Mouse (Mus musculus): ENCODE measurements around the gene Lama1.

The Lama1 gene

DNA sequence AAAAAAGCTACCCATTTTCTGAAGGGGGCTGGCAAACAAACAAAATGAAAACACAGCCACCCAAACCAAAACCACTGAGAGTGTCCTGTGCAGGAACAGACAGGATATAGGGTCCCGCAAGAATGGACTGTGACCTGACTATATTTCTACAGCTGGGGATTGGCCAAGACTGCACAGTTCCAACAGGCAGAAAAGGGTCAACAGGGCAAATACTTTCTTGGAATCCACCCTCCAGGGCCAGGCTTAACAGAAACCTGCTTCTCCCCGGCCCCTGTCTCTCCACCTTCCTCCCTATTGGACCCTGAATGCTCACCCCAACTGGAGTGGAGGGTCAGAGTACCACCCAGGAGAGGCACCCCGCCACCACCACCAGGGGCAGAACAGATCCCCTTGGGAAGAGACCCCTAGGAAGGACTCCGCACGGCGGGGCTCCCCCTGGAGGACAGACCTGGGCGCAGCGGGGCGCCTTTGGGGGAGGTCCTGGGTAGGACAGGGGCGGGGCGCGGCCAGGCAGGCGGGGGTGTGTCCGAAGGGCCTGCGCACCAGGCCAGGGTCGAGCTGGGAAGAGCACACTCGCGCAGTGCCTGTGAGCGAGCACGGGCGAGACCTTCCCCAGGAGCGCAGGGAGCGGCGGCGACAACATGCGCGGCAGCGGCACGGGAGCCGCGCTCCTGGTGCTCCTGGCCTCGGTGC lies at the start of gene Lama1:
Gene Lama1, plus strand, starts transcription at position 566 of the 693 bp plus-strand sequence.
- DNase-seq: peak; percentile 89 to 90

DNA sequence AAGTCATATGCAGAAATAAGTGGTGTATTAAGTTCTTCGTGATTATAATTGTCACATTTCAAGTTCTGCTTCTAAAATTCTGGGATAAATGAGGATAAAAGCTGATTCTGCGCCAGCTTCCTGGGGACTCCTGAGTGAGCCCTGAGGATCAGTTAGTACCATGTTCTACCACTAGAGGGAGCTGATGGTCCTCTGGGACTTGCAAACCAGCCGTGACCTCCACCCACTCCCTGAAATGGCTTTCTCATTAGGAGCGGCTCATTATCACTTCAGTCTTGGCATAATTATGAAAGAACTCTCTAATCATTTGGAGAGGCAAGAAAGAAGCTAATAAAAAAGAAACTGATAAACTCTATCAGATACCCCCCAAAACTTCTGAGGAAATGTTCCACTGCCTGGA lies 45.6 kb upstream of the Lama1 start:
- DNase-seq: peak in 1 of 2 experiments; percentile 68

DNA sequence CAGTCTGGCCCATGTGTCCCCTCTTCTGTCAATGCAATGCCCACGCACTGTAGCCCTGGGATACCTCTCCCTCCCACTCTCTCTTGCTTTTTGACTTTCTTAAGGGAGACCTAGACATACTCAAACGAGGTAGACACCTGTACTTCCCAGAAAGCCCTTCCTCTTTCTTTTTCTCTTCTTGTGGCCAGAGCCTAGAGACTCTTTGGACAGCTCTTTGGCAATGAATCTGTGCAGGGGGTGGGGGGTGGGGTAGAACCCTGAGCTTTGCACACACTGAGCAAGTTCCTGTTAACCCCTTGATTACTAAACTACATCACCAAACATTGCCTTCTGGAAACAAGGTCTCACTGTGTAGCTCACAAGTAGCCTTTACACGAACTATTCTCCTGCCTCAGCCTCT lies 32.8 kb upstream of the Lama1 start:
- DNase-seq: no peak

DNA sequence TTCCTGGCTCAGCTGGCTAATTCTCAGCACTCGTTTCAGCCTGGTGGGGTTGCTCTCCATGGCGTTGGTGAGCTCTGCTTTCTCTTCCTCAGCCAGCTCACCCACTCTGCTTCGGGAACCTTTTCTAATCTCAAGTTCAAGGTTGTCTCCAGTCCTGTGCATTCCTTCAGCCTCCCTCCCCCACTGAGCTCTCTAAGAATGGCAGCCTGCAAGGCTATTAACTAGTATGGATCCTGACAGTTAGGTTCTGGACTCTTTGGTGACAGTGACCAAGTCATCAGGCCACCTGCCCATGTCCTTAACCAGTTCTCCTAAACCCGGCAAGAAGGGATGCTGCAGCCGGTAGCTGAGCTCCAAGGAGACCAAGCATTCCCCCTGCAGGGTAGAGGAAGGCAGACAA lies 30.1 kb upstream of the Lama1 start:
- DNase-seq: no peak

DNA sequence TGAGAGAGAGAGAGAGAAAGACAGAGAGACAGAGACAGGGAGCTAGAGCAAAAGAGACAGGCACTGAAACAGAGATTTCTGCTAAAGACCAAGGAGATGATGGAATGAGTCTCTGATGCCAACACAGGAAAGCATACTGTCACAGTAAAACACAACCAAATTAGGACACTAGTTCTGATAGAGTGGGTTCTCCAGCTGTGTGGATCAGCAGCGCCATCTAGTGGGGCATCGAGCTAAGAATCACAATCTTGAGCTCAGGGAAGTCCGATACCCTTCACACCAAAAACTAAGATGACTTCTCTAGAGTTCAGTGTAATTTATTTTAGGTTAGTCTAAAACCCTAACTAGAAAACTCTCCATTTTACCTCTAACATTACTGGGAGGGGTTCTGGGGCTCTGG lies 29.1 kb upstream of the Lama1 start:
- peak; percentile 47 to 63 for DNase-seq

DNA sequence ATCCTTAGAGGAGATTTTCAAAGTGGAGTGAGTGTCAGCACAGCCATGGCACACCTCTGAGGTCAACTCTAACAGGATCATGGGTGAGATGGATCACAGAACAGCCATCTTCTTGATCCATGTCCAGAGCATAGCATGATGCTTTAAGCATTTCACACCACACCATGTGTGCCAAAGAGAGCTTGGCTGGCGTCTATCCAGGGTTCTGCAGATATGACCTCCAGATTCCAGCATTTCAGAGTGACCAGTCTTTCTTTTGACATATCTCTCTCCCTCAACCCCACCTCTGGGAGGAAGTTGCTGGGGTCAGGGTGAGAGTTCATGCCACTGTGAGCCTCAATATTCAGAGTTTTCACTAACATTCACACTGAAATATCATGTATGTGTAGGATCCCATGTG lies 18.5 kb upstream of the Lama1 start:
- no peak for DNase-seq

DNA sequence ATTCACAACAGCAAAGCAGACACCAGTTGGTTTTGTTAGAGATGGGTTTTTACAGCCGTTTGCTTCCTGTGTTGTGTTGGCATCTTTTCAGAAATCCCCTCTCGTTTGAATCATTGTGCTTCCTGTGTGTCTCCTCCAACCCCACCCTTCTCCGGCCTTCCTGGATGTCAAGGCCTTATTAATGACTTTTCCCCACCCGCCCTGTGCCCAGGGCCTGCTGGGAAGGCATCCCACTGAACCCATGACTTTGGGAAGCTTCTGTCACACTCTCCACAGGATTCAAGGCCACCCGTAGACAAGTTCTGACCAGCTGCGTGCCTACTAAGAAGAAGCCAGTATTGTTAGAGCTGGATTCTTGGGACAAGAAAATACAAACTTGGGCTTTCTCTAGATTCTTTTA lies 16.0 kb upstream of the Lama1 start:
- peak; percentile 18 to 40 for DNase-seq

DNA sequence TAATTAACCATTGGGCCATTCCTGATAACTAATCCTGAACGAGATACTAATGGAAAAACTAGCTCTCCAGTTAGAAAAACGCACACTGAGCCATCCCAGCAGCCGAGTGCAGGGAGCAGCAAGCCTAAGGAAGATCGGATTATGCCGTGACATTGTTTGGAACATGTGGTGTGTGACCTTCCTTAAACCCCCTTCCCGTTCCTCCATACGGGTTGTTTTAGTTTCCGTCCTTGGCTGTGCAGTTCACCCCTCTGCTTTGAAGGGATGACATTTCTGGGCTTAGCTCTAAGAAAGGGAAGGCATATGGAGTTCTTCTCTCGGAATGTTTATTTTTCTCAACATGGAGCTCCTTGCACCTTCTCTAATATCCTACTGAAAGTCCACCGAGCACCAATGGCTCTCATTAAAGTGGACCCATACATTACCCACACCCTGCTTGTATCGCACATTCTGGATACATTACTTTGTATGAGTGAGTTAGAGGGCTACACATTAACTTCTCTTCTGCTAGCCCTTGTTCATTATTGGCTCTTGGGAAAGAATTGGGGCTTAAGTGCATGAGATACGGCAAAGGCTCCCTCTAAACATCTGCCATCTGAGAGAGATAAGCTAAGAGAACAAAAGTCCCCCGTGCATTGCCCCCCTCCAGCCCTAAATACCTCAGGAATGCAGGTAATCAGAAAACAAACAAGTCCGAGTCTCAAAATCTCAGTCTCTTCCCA lies 11.9 kb upstream of the Lama1 start:
- no peak for DNase-seq

DNA sequence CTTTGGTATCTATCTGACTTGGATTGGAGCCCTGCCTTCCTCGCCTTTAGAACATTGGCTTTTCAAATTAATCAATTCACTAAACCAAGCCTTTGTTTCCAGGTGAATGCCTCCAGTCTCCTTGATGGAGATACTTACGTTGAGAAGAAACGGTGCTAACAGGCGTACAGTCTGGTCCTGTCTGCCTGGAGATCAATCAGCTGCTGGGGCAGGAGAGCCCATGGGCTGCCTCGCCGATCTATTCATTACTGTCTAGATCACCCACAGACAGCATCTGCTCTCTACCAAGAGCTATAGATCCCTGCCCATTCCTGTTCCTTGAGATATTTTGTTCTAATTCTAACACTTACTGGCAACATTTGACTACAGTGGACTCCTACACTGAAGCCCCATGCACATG lies 9.6 kb upstream of the Lama1 start:
- DNase-seq: no peak

DNA sequence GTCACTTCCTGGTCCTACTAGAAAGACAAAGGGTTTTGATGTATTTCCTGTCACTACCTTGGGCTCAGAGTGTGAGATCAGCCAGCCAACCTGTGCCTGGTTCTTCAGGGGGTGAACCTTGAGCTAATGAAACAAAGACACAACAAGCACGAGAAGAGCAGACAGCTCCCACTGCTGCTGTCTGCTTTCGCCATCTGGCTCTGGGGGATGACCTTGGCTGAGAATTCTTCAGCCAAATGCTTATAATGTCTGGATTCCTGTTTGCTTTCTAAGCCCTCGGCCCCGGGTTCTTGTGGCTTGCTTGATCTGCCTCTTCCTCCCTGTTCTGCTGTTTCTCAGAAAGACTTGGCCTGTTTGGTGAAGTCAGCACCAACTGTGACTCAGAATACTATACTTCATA lies 6.4 kb upstream of the Lama1 start:
- no peak for DNase-seq

DNA sequence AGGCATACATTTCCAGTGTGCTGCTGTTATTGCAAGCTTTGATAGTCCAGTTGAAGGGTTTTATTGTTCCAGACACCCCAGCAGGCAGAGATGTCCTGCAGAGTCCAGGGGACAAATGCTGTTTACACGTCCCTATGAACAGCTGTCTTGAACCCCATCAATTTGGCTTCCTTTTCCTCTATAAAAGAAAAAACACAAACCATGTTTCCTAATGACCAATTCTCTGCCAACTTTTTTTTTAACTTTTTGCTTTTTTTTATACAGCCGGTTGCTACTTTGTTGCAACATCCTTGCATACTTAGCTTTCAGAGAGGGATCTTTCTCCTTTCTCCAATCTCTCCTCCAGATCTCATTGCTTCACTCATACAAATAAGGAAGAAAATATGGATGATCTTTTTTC lies 4.4 kb upstream of the Lama1 start:
- no peak for DNase-seq

DNA sequence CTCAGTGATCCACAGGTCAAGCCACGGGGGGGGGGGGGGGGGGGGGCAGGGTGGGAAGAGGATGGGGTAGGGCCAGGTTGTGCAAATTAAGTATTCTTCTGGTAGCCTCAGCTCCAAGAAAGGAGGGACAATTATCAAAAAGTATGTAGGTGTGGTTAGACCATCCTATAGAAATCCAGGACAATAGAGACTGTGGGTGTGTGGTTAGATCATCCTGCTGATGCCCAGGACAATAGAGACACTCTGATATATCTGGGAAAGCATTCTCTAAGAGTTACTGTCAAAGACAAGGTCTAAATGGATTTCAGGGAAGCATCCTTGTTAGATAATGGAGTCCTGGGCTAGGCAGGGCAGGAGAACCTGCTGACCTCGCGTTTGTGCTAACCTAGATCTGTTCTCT lies 3.2 kb upstream of the Lama1 start:
- no peak for DNase-seq

DNA sequence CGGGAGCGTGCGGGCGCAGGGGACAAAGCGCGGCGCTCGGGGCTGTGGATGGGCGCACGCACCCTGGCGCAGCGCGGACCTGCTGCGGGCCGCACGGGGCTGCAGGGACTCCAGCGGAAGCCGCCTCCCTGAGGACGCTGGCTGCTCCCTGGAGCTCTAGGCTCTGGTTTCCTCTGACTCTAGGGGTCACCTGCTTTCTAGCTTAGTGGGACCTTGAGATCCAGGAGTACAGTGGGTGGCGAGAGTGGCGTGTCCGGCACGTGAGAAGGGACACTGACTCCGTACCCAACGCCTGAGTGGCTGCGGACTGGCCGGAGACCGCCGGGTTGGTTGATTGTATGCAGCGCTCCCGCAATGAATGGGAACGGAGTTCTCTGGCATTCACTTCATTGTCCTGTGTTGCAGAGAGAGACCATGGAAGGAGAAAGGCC lies 417 bp downstream of the Lama1 start:
- peak in 1 of 2 experiments; percentile 23 for DNase-seq

DNA sequence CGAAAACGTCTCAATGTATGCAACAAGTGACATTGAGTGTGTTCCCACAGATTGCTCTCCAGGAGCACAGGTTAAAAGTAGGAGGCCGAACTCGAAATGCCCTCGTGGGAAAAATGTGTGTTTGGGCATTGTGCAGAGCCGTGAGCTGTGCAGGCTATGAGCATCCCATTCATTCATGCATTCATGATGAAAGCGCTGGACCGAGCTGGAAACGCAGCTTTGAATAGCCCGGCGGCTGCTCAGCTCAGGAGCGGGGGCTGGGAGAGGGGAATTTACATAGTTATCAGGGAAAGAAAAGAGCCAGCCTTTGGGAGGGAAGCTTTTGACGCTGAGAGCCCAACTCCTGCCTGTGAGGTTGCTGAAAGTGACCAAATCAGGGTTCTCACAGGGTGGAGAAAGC lies 1.2 kb downstream of the Lama1 start:
- no peak for DNase-seq

DNA sequence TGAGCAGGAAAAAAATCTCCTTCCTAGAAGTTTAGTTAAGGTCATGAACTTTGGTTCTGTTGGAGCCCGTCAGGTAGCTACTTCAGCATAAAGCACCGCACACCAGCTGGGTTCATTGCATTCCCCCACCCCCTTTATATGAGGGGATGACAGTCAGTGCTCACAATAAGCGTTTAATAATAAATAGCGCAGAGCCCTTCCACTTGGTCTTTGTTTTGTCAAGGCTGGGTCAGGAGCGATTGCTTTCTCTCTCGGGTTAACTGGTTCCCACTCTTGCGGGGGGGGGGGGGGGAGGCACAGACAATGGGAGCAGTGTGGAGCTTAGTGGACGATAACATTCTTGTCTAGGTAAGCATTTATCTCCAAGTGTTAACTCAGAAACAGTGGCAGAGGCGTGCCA lies 4.7 kb downstream of the Lama1 start:
- DNase-seq: no peak

DNA sequence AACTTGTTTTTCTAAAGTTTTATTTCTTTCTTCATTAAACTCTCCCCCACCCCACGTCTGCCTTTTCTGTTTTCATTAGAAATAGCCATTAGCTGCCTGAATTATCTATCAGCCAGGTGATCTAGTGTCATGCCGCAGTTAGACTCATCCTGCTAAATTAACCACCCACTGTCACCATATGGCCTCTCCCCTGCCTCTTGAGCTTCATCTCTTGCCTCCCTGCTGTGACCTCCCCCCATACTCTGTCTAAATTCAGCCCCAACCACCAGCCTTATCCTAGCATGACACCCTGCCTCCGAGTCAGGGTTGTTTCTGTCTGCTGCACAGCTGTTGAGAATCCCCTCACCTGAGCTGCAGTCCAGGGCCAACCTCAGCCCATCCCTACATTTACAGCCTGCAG lies 5.9 kb downstream of the Lama1 start:
- DNase-seq: no peak

DNA sequence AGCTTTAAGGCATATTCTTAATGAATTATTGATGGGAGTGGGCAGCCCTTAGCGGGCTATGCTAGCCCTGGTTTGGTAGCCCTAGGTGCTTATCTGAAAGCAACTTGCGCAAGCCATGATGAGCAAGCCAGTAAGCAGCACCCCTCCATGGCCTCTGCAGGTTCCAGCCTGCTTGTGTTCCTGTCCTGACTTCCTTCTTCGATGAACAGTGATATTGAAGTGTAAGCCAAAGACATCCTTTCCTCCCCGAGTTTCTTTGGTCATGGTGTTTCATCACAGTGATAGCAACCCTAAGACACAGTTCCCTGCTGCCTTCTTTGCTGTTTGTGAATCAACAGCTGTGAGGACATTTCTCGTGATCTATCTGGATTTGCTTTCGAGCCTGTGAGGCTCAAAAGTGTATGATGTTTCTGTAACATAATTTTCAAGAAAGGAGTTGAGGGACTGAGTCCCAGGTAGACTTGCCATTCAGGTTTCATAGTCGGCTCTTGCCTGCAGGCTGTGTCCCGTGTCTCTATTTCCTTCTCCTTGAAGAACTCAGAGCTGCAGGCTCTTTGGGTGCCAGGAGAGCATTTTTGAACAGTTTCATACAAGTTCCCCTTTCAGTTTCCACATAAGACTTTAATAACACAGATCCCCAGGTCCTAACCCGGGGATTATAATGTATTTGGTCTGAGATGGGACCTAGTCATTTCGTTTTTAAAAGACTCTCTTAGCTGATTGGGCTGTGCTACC lies 8.1 kb downstream of the Lama1 start:
- DNase-seq: no peak

DNA sequence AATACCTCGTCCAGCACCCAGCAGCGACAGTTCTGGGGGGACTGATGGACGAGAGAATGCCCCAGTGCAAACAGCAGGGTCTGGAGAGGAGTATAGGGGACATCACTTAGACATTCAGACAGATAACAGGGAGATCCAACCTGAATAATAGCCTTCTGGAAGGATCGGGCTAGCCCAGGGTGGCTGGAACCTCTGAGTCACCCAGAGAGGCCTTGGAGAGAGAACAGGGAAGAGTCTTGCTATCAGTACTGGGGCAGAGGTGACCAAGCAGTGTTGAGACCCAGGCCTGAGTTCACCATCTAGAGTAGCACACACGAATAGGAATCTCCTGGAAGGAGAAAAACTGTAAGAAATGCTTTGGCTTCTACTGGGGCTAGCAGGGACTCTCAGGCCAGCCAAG lies 9.3 kb downstream of the Lama1 start:
- DNase-seq: no peak

DNA sequence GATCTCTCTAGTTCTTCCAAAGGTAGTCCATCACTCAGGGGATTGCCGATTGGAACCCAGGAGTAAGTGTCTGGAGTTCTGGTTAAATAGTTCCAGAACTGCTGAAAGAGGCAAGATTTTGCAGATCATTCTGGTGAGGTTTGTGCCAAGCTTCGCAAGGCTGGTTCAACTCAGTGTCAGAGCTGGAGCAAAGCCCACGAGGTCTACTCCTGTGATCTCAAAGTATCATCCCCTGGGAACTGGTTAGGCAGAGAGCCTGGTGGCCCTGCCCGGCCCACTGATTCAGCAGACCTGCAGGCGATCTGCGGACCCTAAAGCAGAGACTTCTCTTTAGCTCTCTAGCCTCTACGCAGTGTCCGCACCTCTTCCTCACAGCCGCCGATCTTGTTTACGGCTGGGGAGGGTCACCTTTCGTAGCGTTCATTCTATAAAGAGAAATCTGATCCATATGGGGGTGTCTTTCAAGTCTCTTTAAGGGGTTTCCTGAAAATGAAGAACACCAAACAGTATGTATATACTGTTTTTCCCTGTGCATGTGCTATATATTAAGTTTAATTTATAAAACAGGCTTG lies 10.8 kb downstream of the Lama1 start:
- DNase-seq: no peak

DNA sequence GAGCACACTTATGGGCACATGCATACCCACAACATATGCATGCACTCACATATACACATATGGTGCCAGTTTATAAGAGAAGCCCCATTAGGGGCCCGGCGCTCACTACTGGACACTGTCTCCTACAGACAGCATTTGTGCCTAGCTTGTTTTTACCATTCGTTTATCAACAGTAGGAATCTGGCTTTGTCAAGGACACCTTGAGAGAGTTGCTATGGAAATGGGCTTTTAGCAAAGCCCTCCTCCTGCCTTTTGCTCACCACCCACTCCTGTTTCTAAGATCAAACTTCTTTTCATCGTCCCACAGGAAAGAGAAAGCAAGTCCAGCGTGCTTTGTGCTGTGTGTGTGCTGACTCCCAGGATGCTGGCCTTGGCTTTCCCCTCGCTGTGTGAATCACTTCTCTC lies 13.3 kb downstream of the Lama1 start:
- no peak for DNase-seq

DNA sequence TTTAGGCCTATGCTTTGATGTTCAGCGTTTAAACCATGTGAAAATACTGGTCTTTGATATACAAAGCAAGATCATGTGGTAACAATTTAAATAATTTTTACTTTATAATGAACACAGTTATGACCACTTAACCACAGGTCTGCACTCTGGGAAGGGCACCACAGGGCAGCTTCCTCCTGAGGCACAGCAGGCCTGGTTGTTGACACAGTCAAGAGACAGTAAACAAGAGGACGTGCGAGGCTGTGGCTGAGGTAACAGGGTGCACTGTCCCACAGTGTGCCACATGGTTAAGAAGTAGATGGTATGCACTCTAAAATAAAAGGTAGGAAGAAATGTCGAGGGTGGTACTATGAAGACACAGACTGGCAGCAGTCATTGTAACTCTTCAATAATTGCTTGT lies 14.3 kb downstream of the Lama1 start:
- no peak for DNase-seq

DNA sequence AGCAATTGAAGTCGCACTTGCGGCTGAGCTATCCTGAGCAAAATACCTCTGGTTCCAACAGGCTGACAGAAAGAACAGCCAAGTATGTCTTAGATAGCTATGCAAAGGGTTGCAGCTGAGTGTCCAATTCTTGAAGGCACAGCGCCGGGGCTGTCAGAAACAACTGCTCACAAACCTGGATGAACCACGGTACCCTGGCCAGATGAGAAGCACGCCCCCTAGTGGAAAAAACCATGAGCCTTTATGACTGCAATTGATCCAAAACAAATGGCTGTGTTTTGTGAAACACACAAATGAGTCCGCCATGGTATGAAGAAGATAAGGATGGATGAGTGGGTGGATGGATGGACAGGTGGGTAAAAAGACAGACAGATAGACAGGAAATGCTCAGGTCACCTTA lies 15.9 kb downstream of the Lama1 start:
- no peak for DNase-seq

DNA sequence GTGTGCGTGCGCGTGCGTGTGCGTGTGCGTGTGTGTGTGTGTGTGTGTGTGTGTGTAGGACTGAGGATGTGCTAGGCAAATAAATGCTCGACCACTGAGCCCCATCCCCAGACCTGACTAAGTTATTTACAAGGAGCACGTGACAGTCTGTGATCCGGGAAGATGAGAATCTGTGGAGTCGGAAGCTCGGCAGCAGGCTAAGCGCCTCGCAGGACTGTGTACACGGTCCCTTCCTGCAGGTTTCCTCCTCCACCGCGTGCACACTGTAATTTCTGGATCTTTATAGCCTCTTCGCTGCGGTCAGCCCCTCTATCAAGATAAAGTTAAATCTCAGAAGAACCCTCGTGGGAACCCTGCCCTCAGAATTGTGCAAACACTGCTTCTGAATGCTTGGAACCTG lies 18.4 kb downstream of the Lama1 start:
- no peak for DNase-seq

DNA sequence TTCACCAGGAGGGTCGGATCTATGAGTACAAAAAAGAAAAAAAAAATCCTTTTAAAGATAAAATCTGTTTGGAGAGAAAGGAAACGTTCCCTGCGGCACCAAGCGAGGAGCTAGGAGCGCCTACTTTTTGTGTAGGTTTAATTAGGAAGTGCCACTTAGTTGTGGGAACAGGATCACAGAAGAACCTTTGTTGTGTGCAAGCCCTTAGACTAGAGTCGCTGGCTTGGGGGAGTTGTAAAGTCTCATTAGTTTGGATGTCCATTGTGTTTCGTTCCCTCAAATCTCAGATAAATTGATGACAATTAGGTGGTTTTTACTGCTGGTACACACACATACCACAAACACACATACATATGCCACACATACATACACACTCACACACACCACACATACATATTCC lies 25.0 kb downstream of the Lama1 start:
- no peak for DNase-seq

Measured in lung, postnatal 4 days (tissue).